Mouse (Mus musculus): ENCODE data around the gene Gm4303.
"Not testable (repeated sequence)": the region's sequence is repeated elsewhere in the genome, so short reads cannot be mapped to it uniquely, and the experiment has no call there.

DNA sequence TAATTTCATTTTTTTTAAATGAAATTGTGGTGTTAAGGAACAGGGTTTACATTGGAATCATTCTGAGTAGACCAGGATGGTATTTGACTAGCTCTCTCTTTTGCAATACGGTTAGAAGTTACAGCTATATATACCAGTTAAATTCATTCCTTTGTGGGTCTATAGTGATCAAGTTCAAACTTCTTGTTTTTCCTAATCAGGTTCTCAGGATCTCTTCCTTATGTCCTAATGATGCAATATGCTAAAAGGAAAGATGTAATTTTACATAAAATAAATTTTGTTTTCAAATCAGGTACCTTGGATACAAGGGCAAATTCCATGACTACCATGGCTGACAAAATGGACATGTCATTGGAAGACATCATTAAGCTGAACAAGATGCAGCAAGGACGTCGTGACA lies at the start of gene Gm4303:
- TF ChIP-seq ZNF384 (IDR thresholded peaks at IDR 0.05; ENCODE audit: low read depth, low read length); CHD2 (IDR thresholded peaks at IDR 0.05; ENCODE audit: low read depth, low read length); ZC3H11A (IDR thresholded peaks at IDR 0.05; ENCODE audit: borderline replicate concordance, low read depth, low read length): not testable (repeated sequence)

All from ES-E14 (cell line).